Mouse (Mus musculus) erythroid progenitor cell, adult 5-6 weeks (primary cell): ENCODE measurements around the gene Ddx1. TPM values are rescaled to one million over a fixed set of nuclear protein-coding genes. Genes with fewer than 3 reads are reported as not detected.
"Not testable (repeated sequence)": the region's sequence is repeated elsewhere in the genome, so short reads cannot be mapped to it uniquely, and the experiment has no call there.

Source experiments
- ATAC-seq: replicated peaks from 2 replicates; pipeline ENCODE4 v1.8.0; 2016; ENCODE audit warnings: moderate number of reproducible peaks, mild to moderate bottlenecking, moderate TSS enrichment, inconsistent platforms; ENCODE audit not compliant: poor library complexity, low FRiP score, severe bottlenecking
- total RNA-seq, 2 experiments: library from RNA; stranded (forward) in 1 of 2; stranded (reverse) in 1 of 2; fragments of 150-400 nt in 1 of 2; fragments of 186-747, 209-891 nt in 1 of 2; gene quantifications; 2 replicates each; pipeline versions ENCODE4 v1.2.3 to v1.2.4; 2015 to 2017; ENCODE audit warnings: low replicate concordance in 2 of 2

Gene Ddx1
- total RNA-seq, 2 experiments from 2014 or later = 22.6 to 44.0 TPM

DNA sequence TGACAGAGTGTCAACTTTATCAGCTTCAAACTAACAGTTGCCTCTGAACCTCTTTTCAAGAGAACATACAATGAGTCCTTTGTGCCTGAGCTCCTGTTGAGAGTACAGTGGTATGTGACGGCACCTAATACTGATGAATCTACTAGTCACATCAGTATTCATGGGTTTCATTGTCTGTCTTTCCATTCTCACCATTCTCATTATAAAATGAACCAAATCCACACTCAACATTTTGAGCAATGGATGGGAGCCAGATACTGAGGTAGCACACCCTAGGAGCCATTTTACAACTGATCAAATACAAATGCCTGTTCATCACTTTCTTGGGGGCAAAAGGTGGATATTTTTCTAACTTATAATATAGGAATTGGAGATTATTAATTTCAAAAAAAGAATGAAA, 40.5 kb downstream of the Ddx1 start:
- no peak for ATAC-seq

DNA sequence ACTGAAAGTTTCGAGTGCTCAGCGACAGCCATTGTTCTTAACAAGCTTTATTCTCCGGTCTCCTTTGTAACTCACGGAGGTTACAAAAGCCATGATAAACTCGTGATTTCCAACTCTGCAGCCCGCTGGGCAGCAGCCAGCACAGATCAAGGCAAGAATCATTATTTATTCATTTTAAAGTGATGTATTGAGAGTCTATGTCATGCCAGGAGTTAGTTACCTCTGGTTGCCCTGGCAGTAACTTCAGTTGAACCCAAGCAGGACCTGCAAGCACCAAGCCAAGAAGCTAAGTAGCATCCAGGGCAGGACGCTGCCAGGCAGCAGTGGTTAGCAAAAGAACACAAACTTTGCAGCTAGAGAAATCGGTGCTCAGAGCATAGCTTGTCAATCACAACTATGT, 41.9 kb downstream of the Ddx1 start:
- no peak for ATAC-seq

DNA sequence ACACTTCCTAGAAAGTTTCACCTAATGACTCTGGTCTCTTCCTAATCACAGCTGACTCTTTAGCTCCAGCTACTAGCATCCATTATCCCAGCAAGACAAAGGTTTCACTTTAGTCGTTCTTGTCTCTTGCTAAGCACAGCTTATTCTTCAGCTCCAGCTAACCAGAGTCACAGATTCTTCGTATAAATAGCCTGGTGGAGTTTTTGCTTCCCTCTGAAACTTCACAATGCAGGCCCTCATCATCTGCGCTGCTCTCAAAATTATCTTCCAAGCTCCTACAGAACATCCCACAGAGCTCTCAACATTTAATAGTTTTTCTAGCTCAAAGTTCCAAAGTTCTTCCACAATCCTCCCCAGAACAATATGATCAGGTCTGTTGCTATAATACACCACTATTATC, 43.3 kb downstream of the Ddx1 start:
- ATAC-seq = no peak

DNA sequence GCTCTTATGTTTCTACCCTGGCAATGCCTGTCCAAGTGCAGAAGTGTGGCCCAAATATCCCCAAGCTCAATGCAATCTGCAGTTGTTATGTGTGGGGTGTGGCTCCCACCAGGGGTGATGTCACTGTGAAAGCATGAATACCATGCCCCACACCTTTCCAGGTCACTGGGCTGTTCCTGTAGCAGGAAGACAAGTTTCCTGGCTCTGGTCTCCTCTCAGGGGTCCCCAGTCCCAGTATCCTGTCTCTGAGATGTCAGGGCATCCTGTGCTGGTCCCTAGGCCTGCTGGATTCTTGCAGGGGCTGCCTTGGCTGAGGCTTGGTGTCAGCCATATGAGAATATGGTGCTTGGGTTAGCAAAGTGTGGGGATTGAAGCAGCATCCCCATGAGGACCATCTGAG, 46.7 kb downstream of the Ddx1 start:
- no peak for ATAC-seq

DNA sequence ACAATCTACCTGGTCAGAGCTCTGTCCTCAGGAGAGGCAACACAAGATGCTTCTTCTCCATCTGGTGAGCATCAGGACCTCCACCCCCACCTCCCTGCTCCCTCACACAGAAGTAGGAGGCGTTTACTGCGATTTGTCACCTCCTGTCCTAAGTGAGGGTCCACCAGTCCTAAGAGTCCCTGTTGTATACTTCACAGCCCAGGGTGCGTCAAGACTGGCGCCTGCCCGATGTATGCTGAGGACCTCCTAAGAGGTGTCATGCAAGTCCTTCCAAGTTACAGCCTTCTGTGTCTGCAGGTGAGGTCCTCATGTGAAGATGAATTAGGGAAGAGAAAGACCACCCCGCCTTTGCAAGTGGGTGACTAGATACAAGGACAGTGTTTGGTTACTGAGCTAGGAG, 48.4 kb downstream of the Ddx1 start:
- ATAC-seq = no peak

- ATAC-seq = no peak
Observed at GRCm38 (mm10) chr12:13199338-13200301, 49.4 kb downstream of the Ddx1 start.

DNA sequence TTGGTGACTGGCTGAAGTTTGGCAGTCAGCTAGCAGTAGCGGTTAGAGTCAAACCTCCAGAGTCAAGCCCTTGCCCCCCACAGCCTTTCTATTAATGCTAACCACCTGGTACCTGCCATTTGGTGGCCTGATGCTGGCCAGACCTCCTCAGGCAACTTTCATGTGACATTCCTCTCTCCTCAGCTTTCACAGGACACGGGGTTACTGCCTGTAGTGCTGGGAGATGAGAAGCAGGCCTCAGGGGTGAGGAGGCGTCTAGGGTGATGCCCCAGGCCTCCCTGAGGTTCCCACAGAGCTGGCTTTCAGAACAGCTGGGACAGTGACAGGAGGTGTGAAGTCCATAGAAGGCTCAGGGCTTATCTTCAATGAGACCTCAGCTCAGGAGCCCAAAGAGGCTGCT, 50.9 kb downstream of the Ddx1 start:
- ATAC-seq = no peak

GRCm38 (mm10) chr12:13196146-13196545, 52.9 kb downstream of the Ddx1 start:
- no peak for ATAC-seq

GRCm38 (mm10) chr12:13195506-13195905, 53.5 kb downstream of the Ddx1 start:
- no peak for ATAC-seq

DNA sequence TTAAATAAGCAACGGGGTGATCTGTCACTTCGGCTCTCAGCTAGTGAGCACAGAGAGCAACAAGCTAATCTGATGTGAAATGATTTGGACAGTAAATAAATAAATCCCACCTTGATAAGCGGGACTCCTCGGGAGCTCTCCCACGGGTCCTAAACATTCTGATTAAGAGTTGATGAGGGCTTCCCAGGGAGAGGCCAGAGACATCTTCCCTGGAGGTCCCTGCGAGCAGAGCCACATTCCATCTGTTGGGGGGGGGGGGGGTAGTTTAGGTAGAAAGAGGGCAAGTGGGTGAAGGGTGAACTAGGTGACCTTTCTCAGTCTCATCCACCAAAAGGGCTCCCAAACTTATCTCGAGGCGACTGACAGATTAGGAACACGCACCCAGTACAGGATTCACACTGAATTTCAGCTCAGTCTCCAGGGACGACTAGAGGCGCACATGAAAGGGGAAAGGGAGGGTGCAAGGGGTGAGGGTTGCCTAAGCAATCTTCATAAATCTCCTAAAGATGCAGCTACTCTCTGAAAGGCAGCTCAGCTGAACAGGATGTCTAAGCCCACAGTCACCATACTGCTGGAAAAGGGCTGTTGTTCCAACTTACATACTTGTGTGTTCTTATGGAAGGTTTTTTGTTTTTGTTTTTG, 60.8 kb downstream of the Ddx1 start:
- no peak for ATAC-seq

GRCm38 (mm10) chr12:13186209-13186608, 62.8 kb downstream of the Ddx1 start:
- ATAC-seq = no peak

GRCm38 (mm10) chr12:13184873-13185361, 64.1 kb downstream of the Ddx1 start:
- ATAC-seq = no peak

DNA sequence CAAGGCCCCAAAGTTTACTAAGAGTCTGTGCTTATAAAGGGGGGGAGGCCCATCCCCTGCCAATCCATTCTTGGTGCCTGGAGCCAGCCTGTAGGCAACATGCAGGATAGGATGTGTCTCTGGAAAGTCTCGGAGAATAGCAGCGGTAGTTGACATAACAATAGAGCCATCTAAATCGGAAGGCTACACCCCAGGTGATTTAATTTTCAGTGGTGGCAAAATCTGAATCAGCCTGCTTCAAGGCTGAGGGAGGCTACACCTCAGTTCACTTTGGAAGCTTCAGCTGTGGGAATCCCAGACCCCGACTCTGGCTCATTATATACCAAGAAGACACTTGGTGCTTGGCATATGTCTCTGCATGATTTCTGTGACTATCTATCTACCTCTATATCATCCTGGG, 64.9 kb downstream of the Ddx1 start:
- ATAC-seq = not testable (repeated sequence)

GRCm38 (mm10) chr12:13182220-13182619, 66.8 kb downstream of the Ddx1 start:
- no peak for ATAC-seq

DNA sequence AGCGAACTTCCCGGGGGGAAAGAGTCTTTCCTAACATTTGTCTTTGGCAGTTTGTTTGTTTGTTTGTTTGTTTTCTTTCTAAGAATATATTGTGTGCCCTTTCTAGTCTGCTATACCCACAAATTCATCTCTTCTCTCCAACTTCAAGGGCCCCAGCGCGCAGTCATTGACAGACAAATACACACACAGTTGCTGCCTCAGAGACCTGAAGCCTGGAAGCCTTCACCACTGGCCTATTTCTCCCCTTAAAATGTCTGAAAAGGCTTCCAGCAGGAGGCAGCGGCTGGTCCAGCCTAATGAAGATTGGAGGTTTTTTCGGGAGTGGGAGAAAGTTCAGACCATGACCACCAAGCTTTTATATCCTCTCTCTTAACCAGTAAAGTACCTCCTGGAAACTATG, 67.3 kb downstream of the Ddx1 start:
- ATAC-seq = no peak

GRCm38 (mm10) chr12:13180715-13181335, 68.2 kb downstream of the Ddx1 start:
- peak; percentile 85 for ATAC-seq

DNA sequence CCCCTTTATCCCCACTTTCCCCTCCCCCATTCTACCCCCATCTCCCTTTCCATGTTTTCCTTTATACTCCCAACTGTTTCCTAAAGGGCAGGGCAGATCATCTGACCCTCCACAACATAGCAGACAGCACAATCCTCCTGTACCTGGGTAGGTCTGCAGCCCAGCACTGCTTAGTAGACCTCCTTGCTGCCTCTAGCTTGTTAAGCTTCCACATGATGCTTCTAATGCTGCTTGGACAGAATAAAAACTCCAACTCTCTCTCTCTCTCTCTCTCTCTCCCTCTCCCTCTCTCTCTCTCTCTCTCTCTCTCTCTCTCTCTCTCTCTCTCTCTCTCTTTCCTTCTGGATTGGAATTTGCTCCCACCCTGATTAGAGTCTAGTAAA, 68.7 kb downstream of the Ddx1 start:
- no peak for ATAC-seq

DNA sequence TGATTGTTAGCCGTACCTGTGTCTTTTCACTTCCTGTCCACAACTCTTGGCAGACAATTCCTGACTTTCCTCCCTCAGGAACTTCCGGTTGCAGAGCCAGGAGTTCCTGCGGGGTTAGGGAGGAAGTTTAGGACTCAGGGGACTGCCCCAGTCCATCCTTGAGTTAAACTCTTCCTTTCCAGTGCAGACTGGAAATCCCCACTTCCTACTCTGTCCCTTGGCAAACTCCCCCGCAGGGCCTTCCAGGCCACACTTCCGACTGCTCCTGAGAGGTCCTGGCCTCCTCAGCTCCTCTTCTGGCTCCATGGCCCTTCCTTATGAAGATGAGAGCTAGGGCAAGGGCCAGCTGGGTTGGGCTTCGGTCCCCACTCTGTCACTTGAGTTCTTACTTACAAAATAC, 71.4 kb downstream of the Ddx1 start:
- ATAC-seq = no peak

DNA sequence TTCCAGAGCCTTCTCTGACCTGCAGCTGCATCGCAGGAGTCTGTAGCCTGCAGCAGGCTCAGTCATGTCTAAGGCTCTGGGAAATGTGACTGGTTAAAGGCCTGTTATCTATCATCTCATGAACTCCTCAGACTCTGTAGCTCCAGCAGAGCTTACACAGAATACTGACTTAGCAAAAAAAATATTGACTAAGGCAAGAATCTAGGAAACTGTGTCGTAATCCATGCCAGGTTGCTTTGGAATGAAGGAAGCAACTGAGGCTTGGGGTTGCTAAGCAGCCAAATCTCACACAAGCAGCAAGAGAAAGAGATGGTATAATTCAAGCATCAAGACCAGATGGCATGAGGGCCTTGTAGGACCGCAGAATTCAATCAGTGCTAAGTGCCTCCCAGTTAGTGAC, 72.1 kb downstream of the Ddx1 start:
- ATAC-seq = no peak

GRCm38 (mm10) chr12:13176136-13176535, 72.9 kb downstream of the Ddx1 start:
- ATAC-seq = no peak

DNA sequence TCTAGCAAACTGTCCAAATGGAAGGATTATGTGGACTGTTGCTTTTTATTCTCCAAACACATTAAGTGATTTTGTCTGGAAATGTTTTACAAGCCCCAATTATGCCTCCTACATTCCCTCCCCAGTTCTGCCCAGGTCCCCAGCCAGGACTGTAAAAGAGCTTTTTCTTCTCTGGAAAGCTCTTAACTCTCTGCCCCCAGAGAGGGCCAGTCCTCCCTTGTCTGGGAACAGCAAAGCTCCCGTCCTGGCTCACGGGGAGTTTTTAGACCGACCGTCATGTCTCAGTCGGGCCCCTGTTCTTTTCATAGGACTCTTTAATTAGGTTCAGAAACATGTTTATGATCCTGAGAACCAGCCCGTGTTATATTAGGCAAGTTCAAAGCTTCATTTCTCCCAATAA, 75.0 kb downstream of the Ddx1 start:
- no peak for ATAC-seq
